Comparison of ENCODE assay signal across 8 mouse cellular contexts in the genomic region with DNA sequence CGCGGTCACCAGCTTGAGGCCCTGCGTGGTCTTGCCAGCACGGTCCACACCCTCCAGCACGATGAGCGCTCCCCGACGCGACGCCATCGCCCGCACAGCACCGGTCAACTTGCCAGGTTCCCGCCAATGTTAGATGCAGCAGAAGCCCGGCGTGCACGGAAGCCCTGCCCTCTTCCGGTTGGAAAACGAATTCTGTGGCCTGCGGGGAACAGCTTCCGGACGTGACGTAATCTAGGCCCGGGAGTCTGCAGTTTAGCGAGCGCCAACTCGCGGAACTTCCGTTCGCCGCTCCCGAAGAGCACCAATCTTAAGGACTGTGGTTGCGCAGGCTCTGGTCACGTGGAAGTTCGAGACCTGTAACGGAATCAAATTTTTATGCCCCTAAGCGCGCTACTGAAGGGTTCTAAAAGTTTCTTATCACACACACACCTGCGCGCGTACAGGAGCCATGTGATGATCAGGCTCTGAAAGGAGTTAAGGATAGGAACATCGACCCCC. TPM values are rescaled to one million over a fixed set of nuclear protein-coding genes. Genes with fewer than 3 reads are reported as not detected.
A peak's percentile ranks its signal among the peaks of the same experiment; 100 is the strongest.
DNase-seq lines count a peak whose midpoint lies in the region; ATAC-seq lines count a peak whose summit lies in the region.

A gene (minus strand): TSS at position 194 of the 498 bp plus-strand sequence.

- H3K9ac ChIP-seq in forebrain, embryonic 11.5 days (ENCODE audit: low read length) = peak within 1 kb of the TSS; percentile 83
- peak within 1 kb of the TSS; percentile 89 for H3K9ac ChIP-seq in heart, embryonic 16.5 days (ENCODE audit: low read length)
- peak within 1 kb of the TSS; percentile 73 for H3K9ac ChIP-seq in liver, embryonic 15.5 days
- H3K9ac ChIP-seq in neural tube, embryonic 12.5 days = peak within 1 kb of the TSS; percentile 67

- H3K4me2 ChIP-seq in forebrain, embryonic 11.5 days (ENCODE audit: low read depth, low read length, severe bottlenecking) = peak within 1 kb of the TSS; percentile 73
- peak within 1 kb of the TSS; percentile 94 for H3K4me2 ChIP-seq in heart, embryonic 16.5 days (ENCODE audit: low read depth, low read length)
- peak within 1 kb of the TSS; percentile 97 for H3K4me2 ChIP-seq in liver, embryonic 15.5 days
- peak within 1 kb of the TSS; percentile 83 for H3K4me2 ChIP-seq in neural tube, embryonic 12.5 days (replicated peaks)

- DNase-seq in CD8-positive naive resting alpha-beta T cell, adult 2 months (ENCODE audit: low read depth in 2 of 2, low spot score in 2 of 2) = peak; percentile 84 to 85
- peak; percentile 93 for DNase-seq in c-Kit-positive CD71-negative TER-119-negative erythroid progenitor cells, embryonic 14.5 days (ENCODE audit: low read depth)
- DNase-seq in forebrain, embryonic 11.5 days (ENCODE audit: low spot score) = peak; percentile 94
- DNase-seq in kidney, postnatal 36 days = peak; percentile 95 to 97
- DNase-seq in telencephalon, adult 2 months (ENCODE audit: low read depth, low spot score) = peak; percentile 98

- H3K27me3 ChIP-seq in forebrain, embryonic 11.5 days (ENCODE audit: control insufficient read depth, insufficient read depth, low read length) = no peaks in the 10 kb centered on the region
- H3K27me3 ChIP-seq in heart, embryonic 16.5 days (ENCODE audit: control insufficient read depth, insufficient read depth, low read length) = no peaks in the 10 kb centered on the region
- H3K27me3 ChIP-seq in liver, embryonic 15.5 days = no peaks in the 10 kb centered on the region
- no peaks in the 10 kb centered on the region for H3K27me3 ChIP-seq in neural tube, embryonic 12.5 days (replicated peaks)

- peaks cover 12% of the 10 kb centered on the region for H3K4me1 ChIP-seq in forebrain, embryonic 11.5 days (replicated peaks; ENCODE audit: control insufficient read depth, insufficient read depth, low read length)
- peaks cover 35% of the 10 kb centered on the region for H3K4me1 ChIP-seq in heart, embryonic 16.5 days (ENCODE audit: control insufficient read depth, insufficient read depth, low read length)
- H3K4me1 ChIP-seq in liver, embryonic 15.5 days (replicated peaks) = peaks cover 74% of the 10 kb centered on the region
- H3K4me1 ChIP-seq in neural tube, embryonic 12.5 days = peaks cover 19% of the 10 kb centered on the region

- no peaks in the 10 kb centered on the region for H3K9me3 ChIP-seq in forebrain, embryonic 11.5 days (ENCODE audit: control insufficient read depth, low read length)
- H3K9me3 ChIP-seq in heart, embryonic 16.5 days (replicated peaks; ENCODE audit: control insufficient read depth, low read length) = no peaks in the 10 kb centered on the region
- H3K9me3 ChIP-seq in liver, embryonic 15.5 days (replicated peaks) = no peaks in the 10 kb centered on the region
- no peaks in the 10 kb centered on the region for H3K9me3 ChIP-seq in neural tube, embryonic 12.5 days

- H3K36me3 ChIP-seq in forebrain, embryonic 11.5 days (ENCODE audit: control insufficient read depth, insufficient read depth, low read length) = peaks cover 6% of the 10 kb centered on the region; the same call in 1 of the 2 replicates
- peaks cover 22% of the 10 kb centered on the region for H3K36me3 ChIP-seq in heart, embryonic 16.5 days (ENCODE audit: control insufficient read depth, insufficient read depth)
- H3K36me3 ChIP-seq in liver, embryonic 15.5 days (replicated peaks) = peaks cover 41% of the 10 kb centered on the region
- peaks cover 27% of the 10 kb centered on the region for H3K36me3 ChIP-seq in neural tube, embryonic 12.5 days

- peak within 1 kb of the TSS; percentile 72 for H3K27ac ChIP-seq in forebrain, embryonic 11.5 days (ENCODE audit: low read depth, low read length)
- H3K27ac ChIP-seq in heart, embryonic 16.5 days (ENCODE audit: low read length) = peak within 1 kb of the TSS; percentile 93
- peak within 1 kb of the TSS; percentile 99 for H3K27ac ChIP-seq in liver, embryonic 15.5 days (replicated peaks)
- peak within 1 kb of the TSS; percentile 7; the same call in 1 of the 2 replicates for H3K27ac ChIP-seq in neural tube, embryonic 12.5 days

- peak; percentile 58 for ATAC-seq in forebrain, embryonic 11.5 days (replicated peaks; ENCODE audit: low FRiP score)
- ATAC-seq in heart, embryonic 16.5 days (replicated peaks; ENCODE audit: extremely low read depth, insufficient read depth, low FRiP score) = peak; percentile 47
- ATAC-seq in liver, embryonic 15.5 days (ENCODE audit: insufficient read depth) = peak; percentile 58
- ATAC-seq in neural tube, embryonic 12.5 days (ENCODE audit: low FRiP score, low read depth) = peak; percentile 55

- peak within 1 kb of the TSS; percentile 65 for H3K4me3 ChIP-seq in forebrain, embryonic 11.5 days (ENCODE audit: low read depth, low read length)
- peak within 1 kb of the TSS; percentile 87 for H3K4me3 ChIP-seq in heart, embryonic 16.5 days (ENCODE audit: low read length)
- peak within 1 kb of the TSS; percentile 91 for H3K4me3 ChIP-seq in liver, embryonic 15.5 days (replicated peaks)
- peak within 1 kb of the TSS; percentile 61 for H3K4me3 ChIP-seq in neural tube, embryonic 12.5 days

- WGBS in forebrain, embryonic 11.5 days = under 1% methylated on average over 42 of the region's 42 CpGs
- under 1% methylated on average over 42 of the region's 42 CpGs for WGBS in heart, embryonic 16.5 days
- under 1% methylated on average over 42 of the region's 42 CpGs for WGBS in liver, embryonic 15.5 days (ENCODE audit: insufficient replicate concordance)
- under 1% methylated on average over 42 of the region's 42 CpGs for WGBS in neural tube, embryonic 12.5 days

RNA-seq across cellular contexts. Expression of the gene that starts here (rescaled TPM):
- 267 and 282 TPM in 2 replicates for polyA plus RNA-seq in forebrain, embryonic 11.5 days (2014; fragmentation: Nextera tagmentation; extraction: Ambion mirVana)
- polyA plus RNA-seq in heart, embryonic 16.5 days (2015; fragmentation: Nextera tagmentation; extraction: Ambion mirVana) = 154 and 172 TPM in 2 replicates
- polyA plus RNA-seq in liver, embryonic 15.5 days (2015; fragmentation: Nextera tagmentation; extraction: Ambion mirVana) = 110 and 114 TPM in 2 replicates
- 187 TPM in 2 replicates for polyA plus RNA-seq in neural tube, embryonic 12.5 days (2016; fragmentation: Nextera tagmentation; extraction: Ambion mirVana)

Comparison
In these comparisons a context has a peak if more than half of its experiments do, and no peak if none do; other contexts are left out.
1. Peak in every context shown above with its lines: DNase-seq, ATAC-seq, H3K4me3 ChIP-seq and H3K27ac ChIP-seq.
2. H3K27ac ChIP-seq: peak in every context shown above with its lines; median percentile 99 in liver, embryonic 15.5 days; 93 in heart, embryonic 16.5 days; 72 in forebrain, embryonic 11.5 days; 7 in neural tube, embryonic 12.5 days.